Mouse (Mus musculus) CH12.LX (cell line): Measurements from ENCODE around the gene Retreg2. TPM values are rescaled to one million over a fixed set of nuclear protein-coding genes. Genes with fewer than 3 reads are reported as not detected.

Experiments
- DNase-seq: peaks from one replicate; pipeline ENCODE4 v3.0.0-alpha.2; 2013; ENCODE audit errors: extremely low read depth
- H3K27ac ChIP-seq: 2 replicates; pipeline ENCODE4 v1.5.1; 2012; ENCODE audit warnings: low read depth, mild to moderate bottlenecking, control low read depth, moderate library complexity; ENCODE audit not compliant: insufficient read depth
- H3K27me3 ChIP-seq: replicated peaks from 2 replicates; pipeline ENCODE3; 2012; ENCODE audit warnings: inconsistent platforms
- H3K36me3 ChIP-seq, 2 experiments: replicated peaks in 1 of 2; 2 replicates each; pipeline versions ENCODE3 to v1.6.1; 2012; ENCODE audit warnings: inconsistent platforms in 1 of 2, low read length in 1 of 2, mild to moderate bottlenecking in 1 of 2, mixed read lengths in 1 of 2, moderate library complexity in 1 of 2; ENCODE audit not compliant: control insufficient read depth in 1 of 2, insufficient read depth in 1 of 2
- H3K4me1 ChIP-seq, 2 experiments: 2 replicates each; pipeline ENCODE4 v1.6.1; 2012; ENCODE audit warnings: inconsistent platforms in 1 of 2, moderate library complexity in 1 of 2; ENCODE audit not compliant: insufficient read depth in 2 of 2, control insufficient read depth in 1 of 2
- H3K4me2 ChIP-seq: 2 replicates; pipeline ENCODE4 v1.6.1; 2012; ENCODE audit warnings: low read depth, mild to moderate bottlenecking, control low read depth; ENCODE audit not compliant: poor library complexity, insufficient read depth, severe bottlenecking
- H3K4me3 ChIP-seq, 3 experiments: fragments of 150-350 bp in 1 of 3; sonication (generic) in 1 of 3; replicated peaks in 1 of 3; 2 replicates each; pipeline versions ENCODE3 to v1.5.1; 2011 to 2012; ENCODE audit warnings: low read depth in 2 of 3, low read length in 2 of 3, mild to moderate bottlenecking in 2 of 3, moderate library complexity in 2 of 3, control low read depth in 1 of 3, improper control_type of control experiment in 1 of 3, inconsistent platforms in 1 of 3, mixed read lengths in 1 of 3; ENCODE audit not compliant: poor library complexity in 1 of 3
- H3K79me2 ChIP-seq: replicated peaks from 2 replicates; pipeline ENCODE4 v1.6.1; 2012; ENCODE audit warnings: mild to moderate bottlenecking, moderate library complexity; ENCODE audit not compliant: control insufficient read depth, poor library complexity, insufficient read depth, severe bottlenecking; ENCODE audit errors: extremely low read depth
- H3K9ac ChIP-seq: 2 replicates; pipeline ENCODE4 v1.6.1; 2012; ENCODE audit warnings: low read depth, mild to moderate bottlenecking, control low read depth, moderate library complexity; ENCODE audit not compliant: insufficient read depth
- H3K9me3 ChIP-seq: replicated peaks from 2 replicates; pipeline ENCODE3; 2012; ENCODE audit warnings: low read length, inconsistent platforms, mixed read lengths
- BHLHE40 ChIP-seq: IDR thresholded peaks from 2 replicates; pipeline ENCODE4 v1.6.1; 2011; ENCODE audit warnings: mild to moderate bottlenecking, low read depth, low read length, improper control_type of control experiment
- CHD1 ChIP-seq: IDR thresholded peaks from 2 replicates; pipeline ENCODE4 v1.6.1; 2012; ENCODE audit warnings: low read depth, low read length, improper control_type of control experiment, inconsistent platforms
- CHD2 ChIP-seq: IDR thresholded peaks from 2 replicates; pipeline ENCODE4 v1.6.1; 2011; ENCODE audit warnings: low read length, improper control_type of control experiment
- CTCF ChIP-seq, 2 experiments: IDR thresholded peaks in 1 of 2; conservative IDR thresholded peaks in 1 of 2; 2 replicates each; pipeline ENCODE4 v1.5.1; 2011 to 2012; ENCODE audit warnings: low read depth in 2 of 2, low read length in 2 of 2, improper control_type of control experiment in 1 of 2, inconsistent platforms in 1 of 2, mild to moderate bottlenecking in 1 of 2, moderate library complexity in 1 of 2
- ELF1 ChIP-seq: IDR thresholded peaks from 2 replicates; pipeline ENCODE4 v1.6.1; 2014; ENCODE audit warnings: low read depth, mild to moderate bottlenecking, inconsistent platforms, low read length, improper control_type of control experiment
- EP300 ChIP-seq: IDR thresholded peaks from 2 replicates; pipeline ENCODE4 v1.6.1; 2011; ENCODE audit warnings: low read length, improper control_type of control experiment
- ETS1 ChIP-seq: conservative IDR thresholded peaks from 2 replicates; pipeline ENCODE4 v1.6.1; 2012; ENCODE audit warnings: low read depth, mild to moderate bottlenecking, inconsistent platforms, low read length, improper control_type of control experiment, moderate library complexity
- GABPA ChIP-seq: IDR thresholded peaks from 2 replicates; pipeline ENCODE4 v1.6.1; 2012; ENCODE audit warnings: low read depth, low read length, improper control_type of control experiment, inconsistent platforms; ENCODE audit not compliant: insufficient replicate concordance
- HCFC1 ChIP-seq: IDR thresholded peaks from 2 replicates; pipeline ENCODE4 v1.6.1; 2012; ENCODE audit warnings: low read depth, mild to moderate bottlenecking, inconsistent platforms, low read length, improper control_type of control experiment
- IRF4 ChIP-seq: IDR thresholded peaks from 2 replicates; pipeline ENCODE4 v1.6.1; 2014; ENCODE audit warnings: low read depth, mild to moderate bottlenecking, inconsistent platforms, low read length, improper control_type of control experiment
- JUN ChIP-seq: IDR thresholded peaks from 2 replicates; pipeline ENCODE4 v1.6.1; 2011; ENCODE audit warnings: low read depth, mild to moderate bottlenecking, low read length, improper control_type of control experiment, moderate library complexity; ENCODE audit not compliant: insufficient read depth
- JUND ChIP-seq: conservative IDR thresholded peaks from 2 replicates; pipeline ENCODE4 v1.6.1; 2011; ENCODE audit warnings: low read depth, low read length, improper control_type of control experiment
- KAT2A ChIP-seq: IDR thresholded peaks from 2 replicates; pipeline ENCODE4 v1.6.1; 2012; ENCODE audit warnings: low read length, improper control_type of control experiment, inconsistent platforms; ENCODE audit not compliant: insufficient replicate concordance
- MAFK ChIP-seq: IDR thresholded peaks from 2 replicates; pipeline ENCODE4 v1.6.1; 2011; ENCODE audit warnings: low read length, improper control_type of control experiment; ENCODE audit not compliant: insufficient replicate concordance
- MAX ChIP-seq: IDR thresholded peaks from 2 replicates; pipeline ENCODE4 v1.6.1; 2011; ENCODE audit warnings: low read length, improper control_type of control experiment
- MAZ ChIP-seq: IDR thresholded peaks from 2 replicates; pipeline ENCODE4 v1.6.1; 2012; ENCODE audit warnings: low read depth, mild to moderate bottlenecking, inconsistent platforms, low read length, improper control_type of control experiment, moderate library complexity
- MEF2A ChIP-seq: IDR thresholded peaks from 2 replicates; pipeline ENCODE4 v1.6.1; 2014; ENCODE audit warnings: low read depth, mild to moderate bottlenecking, inconsistent platforms, low read length, improper control_type of control experiment, borderline replicate concordance
- MXI1 ChIP-seq: IDR thresholded peaks from 2 replicates; pipeline ENCODE4 v1.6.1; 2011; ENCODE audit warnings: mild to moderate bottlenecking, low read depth, low read length, improper control_type of control experiment
- MYC ChIP-seq: IDR thresholded peaks from 2 replicates; pipeline ENCODE4 v1.6.1; 2011; ENCODE audit warnings: low read depth, mild to moderate bottlenecking, improper control_type of control experiment, low read length
- NELFE ChIP-seq: IDR thresholded peaks from 2 replicates; pipeline ENCODE4 v1.6.1; 2011; ENCODE audit warnings: low read depth, low read length, improper control_type of control experiment
- NRF1 ChIP-seq: IDR thresholded peaks from 2 replicates; pipeline ENCODE4 v1.6.1; 2014; ENCODE audit warnings: low read depth, mild to moderate bottlenecking, inconsistent platforms, low read length, improper control_type of control experiment, moderate library complexity
- PAX5 ChIP-seq: IDR thresholded peaks from 2 replicates; pipeline ENCODE4 v1.6.1; 2012; ENCODE audit warnings: low read length, inconsistent platforms, mixed read lengths
- POLR2A ChIP-seq: IDR thresholded peaks from 2 replicates; pipeline ENCODE4 v1.6.1; 2011; ENCODE audit warnings: low read depth, mild to moderate bottlenecking, improper control_type of control experiment, low read length
- POLR2AphosphoS2 ChIP-seq: IDR thresholded peaks from 2 replicates; pipeline ENCODE4 v1.6.1; 2011; ENCODE audit warnings: low read depth, low read length, improper control_type of control experiment
- RAD21 ChIP-seq: IDR thresholded peaks from 2 replicates; pipeline ENCODE4 v1.6.1; 2011; ENCODE audit warnings: low read depth, mild to moderate bottlenecking, low read length, improper control_type of control experiment, moderate library complexity
- RCOR1 ChIP-seq: conservative IDR thresholded peaks from 2 replicates; pipeline ENCODE4 v1.6.1; 2012; ENCODE audit warnings: low read depth, mild to moderate bottlenecking, inconsistent platforms, low read length, improper control_type of control experiment
- SIN3A ChIP-seq: IDR thresholded peaks from 2 replicates; pipeline ENCODE4 v1.6.1; 2012; ENCODE audit warnings: low read length, improper control_type of control experiment, inconsistent platforms
- SMC3 ChIP-seq: IDR thresholded peaks from 2 replicates; pipeline ENCODE4 v1.6.1; 2011; ENCODE audit warnings: low read depth, low read length, improper control_type of control experiment
- TBP ChIP-seq: conservative IDR thresholded peaks from 2 replicates; pipeline ENCODE4 v1.6.1; 2011; ENCODE audit warnings: low read depth, low read length, improper control_type of control experiment
- TCF12 ChIP-seq: IDR thresholded peaks from 2 replicates; pipeline ENCODE4 v1.6.1; 2014; ENCODE audit warnings: low read depth, mild to moderate bottlenecking, inconsistent platforms, low read length, improper control_type of control experiment
- UBTF ChIP-seq: IDR thresholded peaks from 2 replicates; pipeline ENCODE4 v1.6.1; 2012; ENCODE audit warnings: low read depth, mild to moderate bottlenecking, inconsistent platforms, low read length, improper control_type of control experiment, moderate library complexity
- USF1 ChIP-seq: IDR thresholded peaks from 2 replicates; pipeline ENCODE4 v1.6.1; 2014; ENCODE audit warnings: low read depth, mild to moderate bottlenecking, inconsistent platforms, low read length, improper control_type of control experiment
- USF2 ChIP-seq: conservative IDR thresholded peaks from 2 replicates; pipeline ENCODE4 v1.6.1; 2011; ENCODE audit warnings: low read depth, low read length, improper control_type of control experiment
- ZC3H11A ChIP-seq: IDR thresholded peaks from 2 replicates; pipeline ENCODE4 v1.6.1; 2012; ENCODE audit warnings: low read depth, mild to moderate bottlenecking, inconsistent platforms, low read length, improper control_type of control experiment
- ZKSCAN1 ChIP-seq: IDR thresholded peaks from 2 replicates; pipeline ENCODE4 v1.6.1; 2012; ENCODE audit warnings: low read depth, inconsistent platforms, low read length, improper control_type of control experiment, borderline replicate concordance
- ZMIZ1 ChIP-seq: IDR thresholded peaks from 2 replicates; pipeline ENCODE4 v1.6.1; 2012; ENCODE audit warnings: low read depth, mild to moderate bottlenecking, inconsistent platforms, low read length, improper control_type of control experiment
- ZNF384 ChIP-seq: IDR thresholded peaks from 2 replicates; pipeline ENCODE4 v1.6.1; 2012; ENCODE audit warnings: low read depth, low read length, improper control_type of control experiment, inconsistent platforms
- dilution Hi-C: fragments of 300-500 bp; cut with MboI; formaldehyde crosslinking; loops from 2 replicates; pipeline ENCODE4 v1.14.3; 2020; ENCODE audit warnings: low sequenced_read_pairs; ENCODE audit not compliant: extremely low pct_unique_long_range_greater_than_20kb, extremely low pct_ligation_motif_present
- in situ Hi-C: fragments of 300-500 bp; cut with MboI; formaldehyde crosslinking; loops from 3 replicates; pipeline ENCODE4 v1.14.3; 2019; ENCODE audit warnings: low sequenced_read_pairs, low pct_ligation_motif_present, low pct_unique_long_range_greater_than_20kb, mixed read lengths
- polyA plus RNA-seq: library from polyadenylated mRNA; unstranded; fragments of >175 nt; gene quantifications from 2 replicates; pipeline ENCODE4 v1.2.1, GENCODE M21; 2012; ENCODE audit warnings: low read depth; ENCODE audit not compliant: insufficient read length
- total RNA-seq, 2 experiments: library from RNA; depleted of rRNA; stranded (reverse); fragments of 300-350 nt in 1 of 2; fragments of >200 nt in 1 of 2; gene quantifications; 2 replicates each; pipeline ENCODE4 v1.2.3; 2012 to 2014

Retreg2 gene
- total RNA-seq (2012; rRNA removed), result 26.5 and 27.9 TPM in 2 replicates
- 12.8 and 14.6 TPM in 2 replicates for total RNA-seq (2014; rRNA removed)
- polyA plus RNA-seq, result 24.1 and 27.9 TPM in 2 replicates

- peak; percentile 91 for DNase-seq
- Histone ChIP-seq H3K4me3 (peak within 1 kb of the TSS; percentile 82 to 93 (median 85)), H3K4me1 (peaks cover 2 to 30% of the 10 kb centered on the region in 2 experiments; a peak in 2 of 4 replicates), H3K79me2 (no peaks in the 10 kb centered on the region), H3K36me3 (peaks cover 47 to 64% of the 10 kb centered on the region in 2 experiments), H3K27me3 (no peaks in the 10 kb centered on the region), H3K4me2 (peak within 1 kb of the TSS; percentile 68), H3K9me3 (no peaks in the 10 kb centered on the region), H3K9ac (peak within 1 kb of the TSS; percentile 74), H3K27ac (peak within 1 kb of the TSS; percentile 85)
- dilution Hi-C loops, result no loop called here
- in situ Hi-C loops, result no loop called here
- TF ChIP-seq GABPA (no peak), UBTF (peak; percentile 88; the same call in 1 of the 2 replicates), SMC3 (peak; percentile 19; the same call in 1 of the 2 replicates), RAD21 (no peak), PAX5 (no peak), CHD2 (no peak), MYC (no peak; the same call in 1 of the 2 replicates), MXI1 (0 out of 2 replicates have a peak, but pooled peaks have one; percentile 60), CTCF (conservative IDR thresholded peaks at IDR 0.05 in 1 of 2, IDR thresholded peaks at IDR 0.05 in 1 of 2; ENCODE audit: low read depth in 2 of 2, low read length in 2 of 2) (peak in 1 of 2 experiments; percentile 72; a peak in 2 of 4 replicates), MAX (peak; percentile 99), MAZ (peak; percentile 71; the same call in 1 of the 2 replicates), CHD1 (no peak), ZNF384 (peak; percentile 89), ELF1 (peak; percentile 77), BHLHE40 (peak; percentile 99), MEF2A (peak; percentile 45; the same call in 1 of the 2 replicates), NRF1 (peak; percentile 98), HCFC1 (peak; percentile 77), JUND (no peak), NELFE (peak; percentile 88), USF1 (peak; percentile 99), KAT2A (0 out of 2 replicates have a peak, but pooled peaks have one; percentile 47), IRF4 (peak; percentile 63), MAFK (no peak), ZC3H11A (no peak), ZMIZ1 (peak; percentile 88), POLR2AphosphoS2 (no peak; the same call in 1 of the 2 replicates), TCF12 (peak; percentile 81), SIN3A (peak; percentile 75), JUN (no peak), TBP (peak; percentile 71; the same call in 1 of the 2 replicates), ZKSCAN1 (no peak), USF2 (peak; percentile 99), RCOR1 (peak; percentile 85; the same call in 1 of the 2 replicates), EP300 (no peak), ETS1 (peak; percentile 22), POLR2A (peak; percentile 84)
Observed at GRCm38 (mm10) chr1:75142301-75143261, at the start of gene Retreg2, which contains the start of gene Cnppd1. Gene Retreg2, plus strand, starts transcription at chr1:75142778. Gene Cnppd1, minus strand, starts transcription at chr1:75142711.
